Mouse (Mus musculus) lung, embryonic 16.5 days (tissue): Measurements from ENCODE around the gene Nxpe3. TPM values are rescaled to one million over a fixed set of nuclear protein-coding genes. Genes with fewer than 3 reads are reported as not detected.
A peak's percentile ranks its signal among the peaks of the same experiment; 100 is the strongest.

Experiments
- ATAC-seq: fragments of 200-750 bp; cut with Nextera tagmentation; 2 replicates; pipeline ENCODE4 v1.8.0; 2017; ENCODE audit warnings: low read depth, mild to moderate bottlenecking, moderate library complexity
- H3K27ac ChIP-seq: fragments of 300-500 bp; sonication (generic); 2 replicates; pipeline ENCODE4 v1.5.1; 2014; ENCODE audit warnings: mild to moderate bottlenecking, control low read depth, low read length
- H3K27me3 ChIP-seq: fragments of 300-500 bp; sonication (generic); 2 replicates; pipeline ENCODE4 v1.6.1; 2014; ENCODE audit warnings: low read depth, low read length, mixed read lengths; ENCODE audit not compliant: control insufficient read depth, insufficient read depth
- H3K36me3 ChIP-seq: fragments of 300-500 bp; sonication (generic); 2 replicates; pipeline ENCODE4 v1.6.1; 2014; ENCODE audit warnings: low read length; ENCODE audit not compliant: control insufficient read depth, insufficient read depth
- H3K4me1 ChIP-seq: fragments of 300-500 bp; sonication (generic); replicated peaks from 2 replicates; pipeline ENCODE4 v1.6.1; 2014; ENCODE audit warnings: low read length, mixed read lengths; ENCODE audit not compliant: control insufficient read depth, insufficient read depth
- H3K4me2 ChIP-seq: fragments of 300-500 bp; sonication (generic); 2 replicates; pipeline ENCODE4 v1.6.1; 2014; ENCODE audit warnings: low read depth, low read length, control low read depth
- H3K4me3 ChIP-seq: fragments of 300-500 bp; sonication (generic); 2 replicates; pipeline ENCODE4 v1.5.1; 2014; ENCODE audit warnings: mild to moderate bottlenecking, low read length, control low read depth
- H3K9ac ChIP-seq: fragments of 300-500 bp; sonication (generic); 2 replicates; pipeline ENCODE4 v1.6.1; 2014; ENCODE audit warnings: low read length, control low read depth
- H3K9me3 ChIP-seq: fragments of 300-500 bp; sonication (generic); 2 replicates; pipeline ENCODE4 v1.6.1; 2016; ENCODE audit warnings: low read length; ENCODE audit not compliant: control insufficient read depth
- WGBS: fragments of 180-500 bp; shearing (Covaris S2); extraction: QIAGEN DNeasy Blood & Tissue Kit; methylation state at CpG from one replicate; pipeline ENCODE4 v1.1.7; 2014; 5-methylcytosine and 5-hydroxymethylcytosine counted together
- polyA plus RNA-seq: library from polyadenylated mRNA; unstranded; fragments of >200 nt; fragmentation: Nextera tagmentation; extraction: Ambion mirVana; gene quantifications from 2 replicates; pipeline ENCODE4 v1.2.1, GENCODE M21; 2015

Nxpe3 gene
- polyA plus RNA-seq, 1 experiment from 2014 or later: 1.1 TPM

DNA sequence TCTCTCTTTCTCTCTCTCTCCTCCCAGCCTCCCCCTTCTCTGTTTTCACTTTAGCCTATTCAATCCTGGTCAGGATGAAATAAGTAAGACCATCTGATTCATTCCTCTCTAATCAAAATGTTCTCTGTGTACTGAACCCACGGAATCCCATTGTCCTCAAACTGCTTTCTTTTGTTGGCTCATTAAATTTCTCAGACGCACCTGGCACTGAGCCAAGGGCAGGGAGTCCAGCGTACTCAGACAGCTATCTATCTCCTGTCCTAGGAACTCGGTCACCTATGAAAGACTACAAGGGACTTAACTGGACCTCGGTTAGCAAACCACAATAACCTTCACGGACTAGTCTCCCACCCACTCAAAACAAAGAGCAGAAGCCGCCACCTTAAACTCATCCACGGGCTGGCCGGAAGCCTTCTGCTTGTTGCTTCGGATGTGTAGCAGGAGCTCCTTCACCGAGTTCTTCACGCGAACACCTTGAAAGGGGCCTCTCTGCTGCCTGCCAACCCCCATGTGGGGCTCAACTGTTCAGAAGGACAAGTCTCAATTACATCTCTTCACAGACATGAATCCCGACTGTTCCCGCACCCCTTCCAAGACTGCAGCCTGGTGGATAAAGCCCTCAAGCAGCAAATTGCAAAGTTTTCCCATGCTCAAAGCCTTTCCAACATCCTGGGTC is 75.8 kb downstream of the Nxpe3 start:
- H3K9ac ChIP-seq: peak overlapping the region; percentile 85
- peaks cover 49% of the 10 kb centered on the region for H3K4me1 ChIP-seq
- H3K36me3 ChIP-seq: peaks cover 38% of the 10 kb centered on the region

DNA sequence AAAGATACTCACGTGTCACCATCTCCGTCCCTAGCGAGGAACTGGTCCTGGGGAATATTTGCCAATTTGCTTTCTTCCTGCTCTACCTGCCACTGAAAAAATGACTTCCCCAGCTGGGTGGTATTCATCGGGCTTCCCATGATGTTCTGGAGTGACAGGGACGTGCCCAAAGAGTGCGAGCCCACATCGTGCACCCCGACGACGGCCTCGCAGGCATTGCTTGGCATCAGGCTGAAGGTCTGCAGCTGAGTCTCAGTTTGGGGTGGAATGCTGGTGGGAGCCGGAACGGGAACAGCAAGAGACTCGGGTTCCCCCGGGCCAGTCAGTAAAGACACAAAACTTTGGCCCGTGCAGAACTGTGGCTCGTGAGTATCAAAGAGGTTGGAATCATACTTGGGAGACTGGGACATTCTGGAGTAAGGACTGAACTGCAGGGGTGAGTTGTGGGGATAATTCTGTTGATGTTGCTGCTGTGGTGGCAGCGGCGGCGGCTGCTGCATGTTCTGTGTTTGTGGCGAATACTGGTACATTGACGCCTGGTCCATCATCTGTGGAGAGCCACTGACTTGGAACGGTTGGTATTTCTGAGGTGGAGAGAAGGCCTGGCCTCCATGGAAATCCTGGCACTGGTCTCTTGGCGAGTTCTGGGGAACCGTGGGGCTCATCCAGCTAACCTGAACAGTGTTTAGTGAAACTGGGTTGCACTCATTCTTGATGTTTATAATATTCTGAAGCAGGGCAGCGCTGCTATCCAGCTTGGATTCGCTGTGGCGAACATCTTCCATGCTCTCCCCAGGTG is 77.2 kb downstream of the Nxpe3 start:
- Histone ChIP-seq H3K9ac (no peak overlapping the region), H3K27me3 (no peaks in the 10 kb centered on the region), H3K36me3 (peaks cover 50% of the 10 kb centered on the region), H3K4me2 (no peak overlapping the region), H3K4me3 (no peak overlapping the region), H3K27ac (no peak overlapping the region), H3K4me1 (peaks cover 39% of the 10 kb centered on the region), H3K9me3 (no peaks in the 10 kb centered on the region)
- WGBS: 90% methylated on average over 28 of the region's 28 CpGs
- ATAC-seq: no peak

More for the DNA sequence above, 75.8 kb downstream of the Nxpe3 start:
- no peaks in the 10 kb centered on the region for H3K9me3 ChIP-seq
- WGBS: 22% methylated on average over 15 of the region's 15 CpGs
- H3K4me3 ChIP-seq: peak overlapping the region; percentile 81
- peak overlapping the region; percentile 67 for H3K27ac ChIP-seq
- no peaks in the 10 kb centered on the region for H3K27me3 ChIP-seq
- no peak for ATAC-seq
- peak overlapping the region; percentile 67 for H3K4me2 ChIP-seq

DNA sequence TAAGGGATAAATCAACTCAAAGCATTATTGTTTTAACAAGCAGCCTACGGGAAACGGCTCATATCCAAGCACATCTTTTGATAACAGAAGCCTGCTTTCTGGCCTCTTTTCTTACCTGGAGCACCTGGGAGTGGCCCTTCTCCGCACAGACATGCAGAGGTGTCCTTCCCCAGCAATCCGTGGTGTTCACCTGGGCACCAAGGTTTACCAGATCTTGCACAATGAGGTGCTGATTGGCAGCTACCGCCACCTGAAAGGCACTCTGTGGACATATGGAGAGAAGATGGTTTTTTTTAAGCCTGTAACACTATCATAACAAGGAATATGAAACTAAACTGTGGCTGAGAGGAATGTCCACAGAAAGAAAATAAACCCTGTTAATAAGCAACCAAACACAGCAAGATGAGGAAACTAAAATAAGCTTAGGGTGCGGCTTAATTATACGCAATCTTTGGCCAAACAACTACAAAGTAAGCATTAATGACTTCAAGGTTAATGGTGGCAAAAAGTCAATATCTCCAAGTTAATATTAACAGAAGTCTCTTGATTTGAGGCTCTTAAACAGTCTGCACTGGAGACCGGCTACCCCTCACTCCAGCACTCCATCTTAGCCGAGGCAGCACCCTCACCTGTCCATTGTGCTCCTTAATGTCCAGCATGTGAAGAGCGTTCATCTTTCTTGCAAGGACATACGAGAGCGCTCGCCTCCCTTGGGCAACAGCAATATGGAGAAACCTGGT is 78.7 kb downstream of the Nxpe3 start:
- H3K36me3 ChIP-seq: peaks cover 61% of the 10 kb centered on the region
- H3K9ac ChIP-seq: no peak overlapping the region
- H3K4me2 ChIP-seq: no peak overlapping the region
- H3K9me3 ChIP-seq: no peaks in the 10 kb centered on the region
- no peak overlapping the region for H3K4me3 ChIP-seq
- 68% methylated on average over 13 of the region's 13 CpGs for WGBS
- peak; percentile 44 for ATAC-seq
- H3K27me3 ChIP-seq: no peaks in the 10 kb centered on the region
- H3K4me1 ChIP-seq: peaks cover 39% of the 10 kb centered on the region
- peak overlapping the region; percentile 48 for H3K27ac ChIP-seq

DNA sequence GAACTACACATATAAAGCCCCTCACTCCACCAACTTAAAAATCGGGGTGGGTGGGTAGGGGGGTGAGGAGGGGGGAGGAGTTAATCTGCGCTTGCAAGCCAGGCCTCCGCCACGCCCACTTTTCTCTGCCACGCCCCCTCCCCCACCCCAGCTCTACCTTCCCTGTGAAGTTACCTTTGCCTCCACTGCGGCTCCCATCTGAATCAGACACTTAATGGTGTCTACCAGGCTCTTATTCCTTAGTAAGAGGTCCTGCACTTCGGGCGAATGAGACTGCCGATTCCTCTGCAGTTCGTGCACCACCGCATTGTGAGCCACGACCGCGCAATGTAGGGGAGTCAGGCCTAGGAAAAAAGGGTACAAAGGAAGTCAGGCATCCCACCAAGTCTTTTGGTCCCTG is 79.6 kb downstream of the Nxpe3 start:
- peaks cover 64% of the 10 kb centered on the region for H3K36me3 ChIP-seq
- no peak overlapping the region for H3K9ac ChIP-seq
- no peak overlapping the region for H3K4me2 ChIP-seq
- no peak overlapping the region for H3K27ac ChIP-seq
- H3K4me1 ChIP-seq: peaks cover 37% of the 10 kb centered on the region
- WGBS: 78% methylated on average over 14 of the region's 14 CpGs
- no peak for ATAC-seq
- no peak overlapping the region for H3K4me3 ChIP-seq
- H3K27me3 ChIP-seq: no peaks in the 10 kb centered on the region
- no peaks in the 10 kb centered on the region for H3K9me3 ChIP-seq

DNA sequence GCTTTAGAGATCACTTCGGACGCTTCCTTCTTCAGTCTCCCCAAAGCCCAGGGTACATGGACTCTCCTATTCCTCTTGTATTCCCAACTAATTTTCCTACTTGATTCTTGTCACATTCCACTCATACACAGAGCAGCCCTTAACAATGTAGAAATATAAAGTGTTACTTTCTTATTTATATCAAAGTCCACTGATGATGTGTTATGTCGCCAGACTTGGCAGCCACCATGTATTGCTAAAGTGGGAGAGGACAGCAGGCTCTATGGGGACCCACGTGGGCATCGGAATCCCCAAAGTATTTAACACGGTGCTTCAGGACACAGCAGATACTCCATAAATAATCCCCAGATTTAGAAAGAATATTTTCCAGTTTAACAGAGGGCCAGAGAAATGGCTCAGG is 80.4 kb downstream of the Nxpe3 start:
- Histone ChIP-seq H3K9ac (no peak overlapping the region), H3K27ac (no peak overlapping the region), H3K9me3 (no peaks in the 10 kb centered on the region), H3K27me3 (no peaks in the 10 kb centered on the region), H3K4me2 (no peak overlapping the region), H3K4me1 (peaks cover 33% of the 10 kb centered on the region), H3K36me3 (peaks cover 69% of the 10 kb centered on the region), H3K4me3 (no peak overlapping the region)
- WGBS: 63% methylated on average over 6 of the region's 6 CpGs
- peak; percentile 80 for ATAC-seq

DNA sequence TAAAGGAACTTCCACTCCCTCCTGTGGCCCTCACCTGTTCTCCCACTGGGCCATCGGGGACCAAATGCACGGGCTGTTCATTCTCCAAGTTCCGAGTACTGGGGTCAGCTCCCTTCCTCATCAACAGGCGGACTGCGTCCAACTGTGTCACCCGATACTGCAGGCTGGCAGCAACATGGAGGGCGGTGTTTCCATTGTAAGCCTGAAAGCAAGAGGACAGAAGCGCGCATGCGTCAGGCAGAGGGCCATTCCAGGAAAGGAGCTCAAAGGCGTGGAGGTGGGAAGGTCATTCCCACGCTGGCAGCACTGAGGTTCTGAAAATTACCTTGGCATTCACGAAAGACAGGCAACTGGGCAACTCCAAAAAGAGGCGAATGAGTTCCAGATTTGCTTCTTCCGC is 81.2 kb downstream of the Nxpe3 start:
- no peak for ATAC-seq
- 86% methylated on average over 15 of the region's 15 CpGs for WGBS

DNA sequence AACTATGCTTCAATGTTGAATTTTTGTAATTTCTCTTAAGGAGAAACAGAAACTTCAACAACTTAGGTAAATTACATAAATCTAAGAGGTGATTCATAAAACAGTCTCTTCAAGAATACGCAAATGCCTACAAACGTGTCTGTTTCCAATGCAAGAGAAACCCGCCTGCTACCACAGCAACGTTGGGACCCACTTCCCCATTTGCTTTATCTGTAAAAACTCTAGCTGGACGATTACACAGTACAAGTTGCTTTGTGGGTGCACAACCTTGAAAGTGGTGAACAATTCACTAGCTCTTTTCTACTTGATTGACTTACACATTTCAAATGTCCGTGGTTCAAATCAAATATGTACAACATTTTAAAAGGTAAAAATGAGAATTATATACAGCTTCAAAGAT is 83.3 kb downstream of the Nxpe3 start:
- no peak overlapping the region for H3K4me3 ChIP-seq
- H3K9me3 ChIP-seq: no peaks in the 10 kb centered on the region
- no peak for ATAC-seq

More for the DNA sequence above, 81.2 kb downstream of the Nxpe3 start:
- Histone ChIP-seq H3K9me3 (no peaks in the 10 kb centered on the region), H3K27ac (no peak overlapping the region), H3K9ac (no peak overlapping the region), H3K27me3 (no peaks in the 10 kb centered on the region), H3K4me2 (no peak overlapping the region), H3K36me3 (peaks cover 69% of the 10 kb centered on the region), H3K4me3 (no peak overlapping the region), H3K4me1 (peaks cover 25% of the 10 kb centered on the region)

DNA sequence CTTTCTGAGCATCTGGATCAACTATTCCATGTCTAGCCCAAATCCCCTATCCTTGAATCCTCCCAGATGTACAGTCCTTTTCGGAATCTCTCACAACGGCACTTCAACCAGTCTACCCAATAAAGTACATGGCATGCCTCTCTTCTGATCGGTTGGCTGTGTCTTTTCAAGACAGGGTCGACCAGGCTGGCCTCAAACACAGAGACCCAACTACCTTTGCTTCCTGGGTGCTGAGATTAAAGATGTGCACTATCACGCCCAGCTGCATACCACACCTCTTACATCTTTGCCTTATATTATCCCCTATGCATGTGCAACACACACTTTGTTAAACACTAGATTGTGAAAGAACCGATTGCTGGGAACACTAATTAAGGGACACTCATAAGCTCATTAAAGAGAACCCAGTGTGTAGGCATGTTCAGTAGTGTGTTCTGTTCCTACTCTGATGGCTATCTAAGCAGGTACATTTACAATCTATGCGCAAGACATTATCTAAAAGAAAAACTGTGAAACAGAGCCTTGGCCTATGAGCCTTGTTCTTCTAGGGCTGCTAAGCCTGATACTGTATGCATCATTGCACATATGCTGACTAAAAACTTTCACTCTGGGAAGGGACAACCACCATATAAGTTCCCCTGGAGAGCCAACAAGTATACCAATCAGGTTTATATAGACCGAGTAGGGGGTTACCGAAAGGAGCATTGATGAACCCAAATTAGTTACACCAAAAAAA is 85.1 kb downstream of the Nxpe3 start:
- WGBS: 91% methylated on average over 9 of the region's 9 CpGs
- Histone ChIP-seq H3K4me1 (peaks cover 10% of the 10 kb centered on the region), H3K9ac (no peak overlapping the region), H3K27me3 (no peaks in the 10 kb centered on the region), H3K36me3 (peaks cover 37% of the 10 kb centered on the region), H3K9me3 (no peaks in the 10 kb centered on the region), H3K4me2 (no peak overlapping the region), H3K27ac (no peak overlapping the region), H3K4me3 (no peak overlapping the region)
- no peak for ATAC-seq

More for the DNA sequence above, 83.3 kb downstream of the Nxpe3 start:
- H3K27ac ChIP-seq: no peak overlapping the region
- whole genome bisulfite sequencing: 80% methylated on average over 6 of the region's 6 CpGs
- no peak overlapping the region for H3K9ac ChIP-seq
- H3K4me1 ChIP-seq: peaks cover 19% of the 10 kb centered on the region
- H3K36me3 ChIP-seq: peaks cover 56% of the 10 kb centered on the region
- H3K27me3 ChIP-seq: no peaks in the 10 kb centered on the region
- H3K4me2 ChIP-seq: no peak overlapping the region
